Mouse (Mus musculus): ENCODE data around the gene Rap1a. TPM values are rescaled to one million over a fixed set of nuclear protein-coding genes. Genes with fewer than 3 reads are reported as not detected.

Gene Rap1a
- 412 TPM for polyA plus RNA-seq (2015; fragmentation: Illumina TruSeq; extraction: RNeasy Lipid Tissue Mini Kit (QIAGEN cat#74804); ENCODE audit: insufficient read depth, low replicate concordance)

GRCm38 (mm10) chr3:105801191-105802166, at the start of gene Rap1a:
Rap1a (minus strand) TSS chr3:105801336.

GRCm38 (mm10) chr3:105704031-105705008, 96.8 kb downstream of the Rap1a start, which contains the start of gene Inka2:
Inka2 (plus strand) TSS chr3:105704599.

GRCm38 (mm10) chr3:105687324-105688060, 113.6 kb downstream of the Rap1a start, which contains the start of gene Ddx20:
Ddx20 (minus strand) TSS chr3:105687574.

Other genes starting within 250 kb of the Rap1a start
- 33.6 TPM for gene Ddx20, start 113.8 kb downstream of the Rap1a start, polyA plus RNA-seq (2015; fragmentation: Illumina TruSeq; extraction: RNeasy Lipid Tissue Mini Kit (QIAGEN cat#74804); ENCODE audit: insufficient read depth, low replicate concordance)
- gene Inka2, start 96.7 kb downstream of the Rap1a start, polyA plus RNA-seq (2015; fragmentation: Illumina TruSeq; extraction: RNeasy Lipid Tissue Mini Kit (QIAGEN cat#74804); ENCODE audit: insufficient read depth, low replicate concordance) = 1.4 TPM
- 2.4 TPM for gene Adora3, start 69.5 kb upstream of the Rap1a start, polyA plus RNA-seq (2015; fragmentation: Illumina TruSeq; extraction: RNeasy Lipid Tissue Mini Kit (QIAGEN cat#74804); ENCODE audit: insufficient read depth, low replicate concordance)
- gene Tmigd3, start 69.6 kb upstream of the Rap1a start, polyA plus RNA-seq (2015; fragmentation: Illumina TruSeq; extraction: RNeasy Lipid Tissue Mini Kit (QIAGEN cat#74804); ENCODE audit: insufficient read depth, low replicate concordance) = not detected
- 69.2 TPM for gene I830077J02Rik, start 131.3 kb upstream of the Rap1a start, polyA plus RNA-seq (2015; fragmentation: Illumina TruSeq; extraction: RNeasy Lipid Tissue Mini Kit (QIAGEN cat#74804); ENCODE audit: insufficient read depth, low replicate concordance)
- 62.0 TPM for gene Wdr77, start 158.0 kb upstream of the Rap1a start, polyA plus RNA-seq (2015; fragmentation: Illumina TruSeq; extraction: RNeasy Lipid Tissue Mini Kit (QIAGEN cat#74804); ENCODE audit: insufficient read depth, low replicate concordance)
- 294 TPM for gene Atp5f1, start 158.8 kb upstream of the Rap1a start, polyA plus RNA-seq (2015; fragmentation: Illumina TruSeq; extraction: RNeasy Lipid Tissue Mini Kit (QIAGEN cat#74804); ENCODE audit: insufficient read depth, low replicate concordance)
- gene Ovgp1, start 172.4 kb upstream of the Rap1a start, polyA plus RNA-seq (2015; fragmentation: Illumina TruSeq; extraction: RNeasy Lipid Tissue Mini Kit (QIAGEN cat#74804); ENCODE audit: insufficient read depth, low replicate concordance) = 9.7 TPM
- 1.7 TPM for gene Pifo, start 213.3 kb upstream of the Rap1a start, polyA plus RNA-seq (2015; fragmentation: Illumina TruSeq; extraction: RNeasy Lipid Tissue Mini Kit (QIAGEN cat#74804); ENCODE audit: insufficient read depth, low replicate concordance)
- 5.2 TPM for gene Chil5, start 231.5 kb upstream of the Rap1a start, polyA plus RNA-seq (2015; fragmentation: Illumina TruSeq; extraction: RNeasy Lipid Tissue Mini Kit (QIAGEN cat#74804); ENCODE audit: insufficient read depth, low replicate concordance)

All from spleen, adult 10 weeks (tissue).